Mouse (Mus musculus): ENCODE results near the gene Lrrc32.

Gene Lrrc32

DNA sequence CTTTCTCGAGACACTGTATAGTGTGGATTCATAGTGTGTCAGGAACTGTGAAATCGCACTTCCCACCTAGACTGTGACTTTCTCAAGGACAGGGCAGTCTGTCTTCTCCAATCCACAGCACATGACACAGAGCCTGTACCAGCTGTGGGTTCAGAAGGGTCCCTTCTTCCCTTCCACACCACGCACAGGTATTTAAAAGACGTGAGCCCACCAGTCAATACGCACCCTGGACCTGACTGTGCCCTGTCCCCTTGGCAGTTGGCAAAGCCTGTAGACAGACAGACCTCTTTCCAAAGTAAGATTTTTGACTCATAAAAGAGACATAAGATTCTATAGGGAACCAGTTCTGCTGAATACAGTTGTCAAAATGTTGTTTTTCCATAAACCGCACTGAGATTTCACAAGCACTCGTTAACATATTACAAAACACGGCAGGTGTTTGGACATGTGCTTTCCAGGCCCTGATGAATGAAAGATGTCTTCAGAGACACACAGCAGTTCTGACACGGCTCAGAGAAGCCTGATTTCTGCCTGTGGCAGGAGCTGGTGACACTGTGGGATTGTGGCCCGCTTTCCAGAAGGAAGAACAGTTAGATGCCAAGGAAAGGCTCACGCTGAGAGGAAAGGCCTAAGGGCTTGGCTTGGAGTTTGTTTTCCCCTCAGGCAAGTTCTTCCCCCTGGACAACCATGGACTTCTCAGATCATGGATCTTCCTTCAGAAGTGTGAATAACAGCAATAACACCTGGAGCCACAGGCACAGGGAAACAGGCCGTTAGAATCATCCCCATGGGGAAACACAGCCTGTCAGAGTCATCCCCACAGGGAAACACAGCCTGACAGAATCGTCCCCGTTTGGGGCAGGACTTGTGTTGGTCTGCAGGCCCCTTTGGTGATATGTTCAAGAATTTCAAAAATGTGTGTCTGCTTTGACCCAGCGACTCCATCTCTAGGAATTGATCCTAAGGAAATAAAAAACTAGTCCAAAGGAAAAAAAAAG, 22.2 kb downstream of the Lrrc32 start:
- no peak for DNase-seq (ENCODE audit: low read depth, low spot score)

DNA sequence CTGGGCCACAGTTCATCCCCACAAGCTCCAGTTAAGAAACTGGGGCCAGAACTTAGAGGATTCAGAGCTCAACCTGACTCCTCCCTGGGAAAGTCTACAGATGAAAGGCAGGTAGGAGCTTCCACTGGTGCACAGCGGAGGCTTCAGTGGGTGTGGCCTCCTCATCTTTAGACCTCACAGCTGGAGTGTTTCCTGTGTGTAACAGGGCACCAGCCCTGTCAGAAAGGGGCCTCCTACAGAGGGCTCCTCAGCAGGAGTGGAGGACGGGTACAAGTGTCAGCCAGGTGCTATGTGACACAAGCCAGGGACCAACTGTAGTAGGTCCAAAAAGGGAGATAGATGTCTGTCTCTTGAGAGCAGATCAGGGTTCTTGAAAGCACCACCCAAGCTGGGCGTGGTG, 24.2 kb downstream of the Lrrc32 start:
- DNase-seq (ENCODE audit: low read depth, low spot score), result peak; percentile 73

DNA sequence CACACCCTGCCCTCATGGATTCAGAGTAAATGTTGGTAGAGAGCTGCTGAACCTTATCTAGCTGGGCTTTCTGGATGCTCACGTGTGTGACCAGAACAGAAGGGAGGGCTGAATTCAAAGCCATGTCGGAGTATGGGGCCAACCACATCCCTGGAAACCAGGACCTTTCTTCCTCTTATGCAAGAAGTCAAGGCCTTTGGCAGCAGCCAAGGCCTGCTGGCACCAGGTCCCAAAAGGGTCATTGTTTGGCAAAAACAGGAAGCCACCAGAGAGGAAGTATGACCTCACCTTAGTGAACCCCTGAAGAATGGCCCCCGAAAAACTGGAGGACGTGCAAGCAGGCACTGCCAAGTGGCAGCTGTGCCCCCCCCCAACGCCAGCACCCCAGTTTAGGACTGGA, 33.5 kb downstream of the Lrrc32 start:
- no peak for DNase-seq (ENCODE audit: low read depth, low spot score)

DNA sequence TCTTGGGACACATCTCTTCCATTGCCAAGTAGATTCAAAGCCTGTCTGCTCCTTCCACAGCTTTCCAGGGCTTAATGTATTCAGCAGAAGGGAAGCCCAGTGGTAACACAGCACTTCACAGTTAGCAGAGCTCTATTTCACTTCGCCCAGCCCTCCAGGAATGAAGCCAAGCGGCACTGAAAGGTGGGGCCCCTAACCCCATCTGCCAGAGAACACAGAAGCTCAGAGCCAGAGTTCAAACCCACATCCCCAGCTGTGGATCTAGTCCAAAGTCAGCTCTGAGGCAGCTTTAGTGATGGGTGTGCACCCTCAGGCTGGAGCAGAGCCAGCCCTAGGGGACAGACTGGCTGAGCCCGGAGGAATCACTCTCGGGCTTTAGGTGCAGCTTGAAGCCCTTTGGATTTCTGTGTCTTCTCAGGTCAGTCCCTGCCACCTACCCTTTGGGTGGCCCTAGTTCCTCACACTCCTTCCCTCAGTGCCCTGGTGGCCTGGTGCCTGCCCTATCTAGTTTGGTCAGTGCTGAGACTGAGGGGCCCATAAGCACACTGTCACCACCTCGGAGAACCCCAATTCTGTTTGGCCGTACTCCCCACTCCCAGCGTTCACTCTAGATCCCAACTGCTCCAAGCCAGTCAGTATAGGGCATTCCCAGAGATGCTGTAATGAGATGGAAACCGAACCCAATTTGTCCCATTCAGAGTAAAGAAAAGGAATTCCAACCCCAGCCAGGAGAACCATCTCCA, 34.2 kb downstream of the Lrrc32 start:
- DNase-seq (ENCODE audit: low read depth, low spot score), result no peak

DNA sequence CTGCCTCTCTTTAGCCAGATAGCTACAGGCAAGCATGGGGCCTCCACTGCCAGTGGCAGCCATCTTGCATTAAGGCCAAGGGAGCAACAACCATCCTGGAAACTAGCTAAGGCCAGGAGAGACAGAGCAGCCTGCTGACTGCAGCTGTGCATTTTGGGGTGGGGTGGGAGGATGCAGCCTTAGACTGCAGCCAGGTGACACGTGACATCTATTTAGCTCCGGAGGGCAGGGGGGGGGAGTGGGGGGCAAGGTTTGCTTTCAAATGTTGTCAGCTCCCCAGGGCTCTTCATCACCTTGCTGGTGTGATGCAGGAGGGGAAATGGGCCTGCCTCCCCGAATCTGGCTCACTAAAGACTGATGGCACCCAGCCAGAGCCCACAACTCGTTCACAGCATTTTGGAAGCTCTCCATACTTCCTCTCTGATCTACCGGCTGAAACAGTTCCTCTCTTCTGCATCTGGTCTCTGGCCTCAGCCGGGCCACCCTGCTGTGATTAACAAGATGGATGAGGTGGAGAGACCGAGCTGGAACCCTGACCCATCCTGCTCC, 34.8 kb downstream of the Lrrc32 start:
- DNase-seq (ENCODE audit: low read depth, low spot score), result peak; percentile 78

DNA sequence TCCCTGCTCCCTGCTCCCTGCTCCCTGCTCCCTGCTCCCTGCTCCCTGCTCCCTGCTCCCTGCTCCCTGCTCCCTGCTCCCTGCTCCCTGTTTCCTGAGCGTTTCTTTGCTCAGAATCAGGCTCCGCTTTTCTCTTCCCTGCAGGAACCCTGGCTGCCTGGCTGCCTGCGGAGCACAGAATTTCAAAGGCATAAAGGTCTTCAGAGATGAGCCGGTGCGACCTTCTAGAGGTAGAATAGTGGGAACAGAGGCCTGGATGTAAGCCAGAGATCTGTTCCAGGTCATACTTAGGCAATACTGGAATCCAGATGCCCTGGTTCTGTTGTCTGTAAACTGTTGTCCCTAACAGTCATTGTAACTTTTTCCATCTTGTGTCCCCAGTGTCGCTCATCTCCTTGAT, 35.3 kb downstream of the Lrrc32 start:
- no peak for DNase-seq (ENCODE audit: low read depth, low spot score)

DNA sequence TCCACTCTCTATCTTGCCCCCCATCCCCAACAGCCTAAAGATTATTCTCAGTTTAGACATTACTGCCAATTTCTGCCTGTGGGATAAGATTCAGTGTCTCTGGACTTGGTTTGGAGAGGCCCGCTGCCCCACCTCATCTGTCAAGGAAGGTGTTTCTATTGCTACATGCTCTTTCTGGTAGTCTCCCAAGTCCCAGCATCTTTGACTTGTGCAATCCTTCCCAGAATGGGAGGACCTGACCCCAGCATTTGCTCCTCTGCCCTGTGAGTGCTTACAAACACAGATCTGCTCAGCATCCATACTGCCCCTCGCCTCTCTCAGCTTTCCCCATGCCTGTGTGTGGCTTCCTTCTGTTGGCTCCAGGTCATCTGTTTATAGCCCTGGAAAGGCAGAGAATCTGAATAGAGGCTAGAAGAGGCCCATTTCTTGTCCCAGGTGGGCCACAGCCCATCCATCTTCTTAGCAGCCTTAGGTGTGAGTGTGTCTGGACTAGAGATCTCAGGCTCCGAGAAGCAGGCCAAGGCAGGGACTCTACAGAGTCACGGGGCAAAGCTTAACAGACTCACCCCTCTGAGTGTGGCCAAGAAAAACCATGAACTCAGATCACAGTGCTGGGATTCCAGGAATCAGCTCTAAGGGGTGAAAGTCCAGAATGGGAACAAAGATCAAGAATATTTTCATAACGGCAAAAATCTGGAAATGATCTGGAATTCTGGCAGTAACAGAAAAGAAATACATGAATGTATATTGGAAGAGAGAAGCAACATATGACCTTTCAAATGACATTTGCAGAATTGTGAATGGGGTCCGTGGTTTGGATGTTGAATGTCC, 36.0 kb downstream of the Lrrc32 start:
- no peak for DNase-seq (ENCODE audit: low read depth, low spot score)

DNA sequence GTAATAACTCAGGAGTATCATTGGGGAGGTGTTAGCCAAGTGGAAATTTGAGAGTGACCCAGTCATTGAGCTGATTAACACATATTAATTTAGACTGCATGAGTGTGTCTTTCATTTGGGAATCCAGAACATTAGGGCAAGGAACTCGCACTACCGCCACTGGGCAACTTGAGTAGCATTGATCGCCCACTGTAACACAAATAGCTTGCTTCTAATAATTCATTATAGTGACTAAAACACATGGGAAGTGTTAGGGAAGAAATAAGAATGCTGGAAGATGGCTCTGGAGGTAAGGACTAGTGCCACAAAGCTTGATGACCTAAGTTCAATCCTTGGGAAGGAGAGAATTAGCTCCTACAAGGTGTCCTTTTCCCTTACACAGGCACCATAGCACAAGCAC, 38.0 kb downstream of the Lrrc32 start:
- no peak for DNase-seq (ENCODE audit: low read depth, low spot score)

DNA sequence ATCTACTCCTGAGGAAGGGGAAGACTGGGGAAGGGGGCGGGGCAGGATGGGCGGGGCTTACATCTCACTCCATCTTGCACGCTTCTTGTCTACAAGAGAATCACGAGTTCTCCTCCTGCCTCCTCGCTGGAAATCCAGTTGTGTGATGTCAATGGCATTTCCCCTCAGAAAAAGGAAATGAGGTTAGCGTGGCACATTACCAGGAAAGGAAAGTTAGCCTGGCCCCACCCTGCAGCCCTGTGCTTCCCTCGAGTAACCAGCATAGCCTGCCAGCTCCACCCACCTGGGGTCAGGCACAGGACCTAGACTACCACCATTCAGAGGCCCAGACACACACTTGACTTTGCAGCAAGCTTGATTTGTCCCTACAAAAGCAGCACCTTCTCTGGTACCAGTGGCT, 42.5 kb downstream of the Lrrc32 start:
- peak; percentile 67 for DNase-seq (ENCODE audit: low read depth, low spot score)

DNA sequence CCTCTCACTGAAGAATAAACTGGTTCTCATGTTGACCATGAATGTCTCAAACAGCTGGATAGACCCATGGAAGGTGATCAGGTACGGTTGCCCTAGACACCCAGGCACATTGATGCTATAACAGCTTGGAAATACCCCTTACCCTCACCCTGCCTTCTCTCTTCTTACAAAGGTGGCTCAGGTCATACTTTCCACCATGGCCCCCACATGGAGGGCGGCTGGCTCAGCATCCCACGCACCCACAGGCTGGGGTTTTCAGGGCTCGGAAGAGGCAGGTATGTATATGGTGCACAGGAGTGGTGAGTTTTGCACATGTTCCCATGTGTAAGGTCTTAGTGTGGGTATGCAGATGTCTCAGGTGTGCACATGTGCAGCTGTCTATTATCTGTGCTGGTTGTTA, 43.9 kb downstream of the Lrrc32 start:
- peak; percentile 67 for DNase-seq (ENCODE audit: low read depth, low spot score)

DNA sequence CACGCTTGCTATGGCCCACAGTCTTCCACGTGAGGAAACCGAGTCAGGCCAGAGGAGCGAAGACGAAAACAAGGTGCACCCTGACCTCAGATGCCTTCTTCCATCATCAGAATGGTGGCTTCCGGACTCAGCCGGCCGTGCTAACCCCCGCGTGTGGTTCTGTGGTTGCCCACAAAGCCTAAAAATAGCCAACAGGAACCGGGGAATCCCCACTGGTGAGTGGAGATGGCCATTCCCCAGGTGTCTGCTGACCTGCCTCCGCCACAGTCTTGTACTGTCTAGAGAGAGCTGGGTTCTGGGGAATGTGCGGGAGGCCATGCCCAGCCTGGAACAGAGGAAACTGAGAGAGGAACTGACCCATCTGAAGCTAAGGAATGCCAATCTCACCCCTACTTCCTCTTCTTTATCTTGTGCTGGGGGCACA, 45.4 kb downstream of the Lrrc32 start:
- DNase-seq (ENCODE audit: low read depth, low spot score), result peak; percentile 74

DNA sequence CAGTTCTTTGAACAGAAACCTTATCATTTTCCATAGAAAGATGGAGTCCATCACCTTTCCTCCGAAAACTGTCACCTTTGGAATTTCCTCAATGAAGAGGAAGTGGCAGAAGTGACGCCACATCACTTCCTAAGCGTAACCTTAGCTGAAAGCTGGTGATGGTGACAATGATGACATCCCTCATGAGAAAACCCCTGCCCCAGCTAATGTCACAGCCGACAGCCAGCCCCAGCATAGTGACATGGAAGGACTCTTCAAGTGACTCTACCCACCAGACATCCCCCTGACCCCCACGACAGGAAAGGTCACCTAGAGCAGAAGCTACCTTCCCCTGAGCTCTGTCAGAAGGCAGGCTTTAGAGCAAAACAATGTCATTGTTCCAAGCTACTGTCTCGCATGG, 46.1 kb downstream of the Lrrc32 start:
- DNase-seq (ENCODE audit: low read depth, low spot score), result peak; percentile 63

DNA sequence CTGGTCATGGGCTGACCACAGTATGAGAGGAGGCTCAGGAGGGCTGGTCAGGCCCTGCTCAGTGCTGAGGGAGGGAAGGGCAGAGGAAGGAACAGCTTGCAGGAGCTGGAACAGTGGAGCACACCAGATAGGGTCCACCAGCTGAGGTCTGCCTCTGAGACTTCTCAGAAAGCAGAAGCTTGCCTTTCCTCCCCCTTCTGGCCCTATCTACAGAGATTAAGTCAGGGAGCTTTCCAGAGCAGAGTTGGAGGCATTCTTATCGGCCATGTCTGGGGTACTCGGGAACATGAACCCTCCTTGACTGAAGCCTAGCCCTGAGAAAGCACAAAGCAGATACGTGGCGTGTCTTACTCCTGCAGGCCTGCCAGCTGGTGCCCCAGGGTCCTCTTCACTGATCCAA, 46.8 kb downstream of the Lrrc32 start:
- no peak for DNase-seq (ENCODE audit: low read depth, low spot score)

DNA sequence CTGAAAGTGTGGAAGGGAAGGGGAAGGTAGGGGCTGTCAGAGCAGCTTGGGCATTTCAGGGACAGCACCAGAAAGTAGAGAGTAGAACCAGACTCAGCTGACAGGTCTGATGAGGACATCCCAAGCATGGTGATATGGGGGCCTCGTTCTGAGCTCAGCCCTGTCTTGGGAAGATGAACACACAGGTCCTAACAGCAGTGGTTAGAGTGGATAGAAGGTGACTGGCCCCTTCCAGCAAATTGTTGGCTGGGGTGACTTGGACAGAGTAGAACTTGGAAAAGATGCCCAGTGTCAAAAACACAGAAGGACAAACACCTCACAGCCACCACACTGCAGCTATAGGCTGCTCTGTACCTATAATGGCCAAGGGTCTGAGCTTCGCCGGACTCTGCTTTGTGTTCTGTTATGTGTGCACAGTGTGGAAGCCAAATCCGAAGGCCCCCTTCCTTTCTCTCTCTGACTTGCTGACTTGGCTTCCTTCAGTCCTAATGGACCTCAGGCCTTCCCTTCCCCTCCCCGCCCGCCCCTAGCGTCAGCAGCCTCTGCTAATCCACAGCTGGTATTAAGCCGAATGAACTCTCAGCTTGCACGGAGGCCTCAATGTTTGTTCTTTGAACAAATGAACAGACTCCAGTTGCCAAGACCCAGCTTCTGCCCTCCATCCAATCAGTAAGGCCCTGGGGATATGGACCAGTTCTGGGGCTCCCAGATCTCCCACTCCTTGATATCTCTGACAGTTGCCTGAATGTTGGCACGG, 48.3 kb downstream of the Lrrc32 start:
- DNase-seq (ENCODE audit: low read depth, low spot score), result no peak

DNA sequence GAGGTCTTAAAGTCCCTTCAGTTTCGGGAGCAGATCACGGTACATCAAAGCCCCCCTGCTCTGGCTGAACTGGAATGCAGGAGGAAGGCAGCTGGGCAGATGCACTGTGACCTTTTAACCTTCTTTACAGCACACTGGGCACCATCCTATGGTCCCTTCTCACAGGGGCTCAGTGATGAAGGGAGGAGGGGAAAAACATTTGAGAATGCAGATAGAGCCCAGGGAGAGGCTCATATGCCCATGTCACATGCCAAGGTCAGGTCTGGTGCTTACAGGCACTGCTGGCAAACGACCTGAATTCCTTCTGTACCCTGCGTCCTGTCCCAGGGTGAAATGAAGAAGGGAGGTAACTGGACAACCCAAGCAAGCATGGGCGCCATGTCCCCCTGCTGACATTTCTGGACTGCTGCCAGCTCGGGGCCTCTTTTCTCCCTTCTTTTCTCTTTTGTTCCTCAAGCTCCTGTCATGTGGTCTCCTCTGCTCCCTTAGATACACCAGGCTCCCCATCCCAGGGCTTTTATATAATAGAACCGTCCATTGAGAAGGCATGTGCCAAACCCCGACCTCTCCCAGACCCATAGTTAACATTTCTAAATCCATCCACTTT, 49.0 kb downstream of the Lrrc32 start:
- no peak for DNase-seq (ENCODE audit: low read depth, low spot score)

DNA sequence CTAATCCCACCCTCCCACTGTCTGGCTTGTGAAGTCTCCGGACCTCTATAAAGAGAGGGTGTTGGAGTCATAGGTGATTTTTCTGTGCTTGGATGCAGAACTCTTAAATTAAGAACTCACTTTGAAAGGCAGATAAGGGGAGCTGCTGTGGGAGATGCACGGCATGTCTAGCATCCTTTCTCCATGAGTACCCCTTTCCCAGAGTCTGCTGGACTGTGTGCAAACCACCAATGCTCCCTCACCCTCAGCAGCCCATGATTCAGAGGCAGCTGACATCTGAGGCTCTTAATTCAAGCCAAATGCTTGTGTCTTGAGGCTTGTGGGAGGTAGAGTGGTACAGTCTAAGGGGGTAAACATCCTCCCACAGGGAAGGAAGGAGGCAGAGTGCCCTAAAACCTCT, 51.8 kb downstream of the Lrrc32 start:
- no peak for DNase-seq (ENCODE audit: low read depth, low spot score)

DNA sequence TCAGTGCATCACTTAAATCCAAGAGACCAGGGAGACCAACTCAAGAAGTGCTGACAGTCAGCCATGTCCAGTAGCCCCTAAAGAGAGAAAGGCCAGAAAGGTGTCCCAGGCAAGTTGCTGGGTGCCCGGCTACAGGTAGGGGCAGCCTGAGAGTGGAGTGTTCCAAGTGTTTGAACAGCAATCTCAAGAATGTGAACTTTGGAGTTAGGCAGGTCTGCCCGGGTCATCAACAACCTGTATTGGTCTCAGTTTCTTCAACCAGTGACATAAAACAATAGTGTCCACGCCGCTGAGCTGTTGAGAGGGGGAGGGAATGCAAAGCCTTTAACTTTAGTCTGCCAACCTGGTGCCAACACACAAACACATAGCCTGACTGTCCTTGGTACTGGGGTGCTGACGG, 52.5 kb downstream of the Lrrc32 start:
- no peak for DNase-seq (ENCODE audit: low read depth, low spot score)

DNA sequence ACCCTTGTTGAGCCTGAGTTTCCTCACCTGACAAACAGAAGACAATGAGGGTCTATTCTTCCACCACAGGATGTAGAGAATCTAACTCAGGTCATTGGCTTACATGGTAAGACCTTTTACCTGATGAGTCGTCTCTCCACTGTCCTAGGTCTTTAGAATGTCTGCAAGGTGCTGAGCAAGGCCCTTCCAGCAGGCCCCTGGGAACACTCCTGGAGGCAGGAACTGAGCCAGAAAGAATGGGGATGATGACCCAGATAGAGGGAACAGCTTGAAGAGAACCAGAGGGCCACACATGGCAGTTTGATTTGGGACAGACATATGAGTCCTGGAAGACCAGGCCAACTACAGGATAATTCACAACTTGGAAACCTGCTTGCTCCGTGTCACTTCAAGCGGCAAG, 53.2 kb downstream of the Lrrc32 start:
- no peak for DNase-seq (ENCODE audit: low read depth, low spot score)

DNA sequence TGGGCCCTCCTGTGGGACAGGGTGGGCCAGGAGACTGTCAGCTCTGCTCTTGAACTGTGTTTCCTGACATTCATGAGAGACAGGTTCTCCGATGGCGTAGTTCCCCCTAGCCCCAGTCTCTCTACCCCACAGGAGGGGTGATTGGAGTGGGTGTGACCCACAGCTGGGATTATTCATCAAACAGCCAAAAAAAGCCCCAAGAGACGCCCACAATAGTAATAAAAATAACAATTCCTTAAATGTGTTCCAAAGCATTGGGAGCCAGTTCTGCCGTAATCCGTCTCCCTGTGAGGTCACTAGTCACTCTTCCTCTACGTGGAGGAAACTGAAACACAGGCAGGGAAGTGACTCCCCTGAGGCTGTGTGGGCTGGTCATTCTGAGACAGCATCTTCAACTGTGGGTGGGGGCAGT, 53.7 kb downstream of the Lrrc32 start:
- DNase-seq (ENCODE audit: low read depth, low spot score), result no peak

DNA sequence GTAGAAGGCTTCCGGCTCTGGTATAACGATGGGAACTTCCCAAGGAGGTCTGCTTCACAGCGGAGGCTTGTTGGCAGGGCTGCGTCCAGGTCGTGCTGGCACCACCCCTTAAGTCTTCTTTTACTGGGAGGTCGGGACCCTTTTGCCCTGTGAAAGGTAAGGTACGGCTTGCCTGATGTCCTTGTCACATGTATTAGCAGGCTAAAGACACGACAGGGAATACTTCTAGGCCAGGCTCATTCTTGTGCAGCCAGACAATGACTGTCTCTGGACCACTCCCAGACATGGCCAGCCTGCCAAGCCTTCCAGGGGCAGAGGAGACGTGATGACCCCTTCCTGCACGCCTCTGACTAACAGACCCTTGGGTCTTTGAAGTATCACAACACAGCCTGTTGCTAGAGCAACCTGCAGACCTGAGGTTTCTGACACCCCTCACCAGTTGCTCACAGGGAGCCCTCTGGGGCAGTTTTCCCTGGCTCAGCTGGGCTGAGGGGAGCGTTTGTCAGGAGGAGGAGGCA, 54.8 kb downstream of the Lrrc32 start:
- DNase-seq (ENCODE audit: low read depth, low spot score), result no peak

All from CD4-positive, CD25-positive, alpha-beta regulatory T cell, adult 2 months (primary cell).